Mouse (Mus musculus): ENCODE results near the gene Tspan10. TPM values are rescaled to one million over a fixed set of nuclear protein-coding genes. Genes with fewer than 3 reads are reported as not detected.

Gene Tspan10
- polyA plus RNA-seq, 3 experiments from 2014 or later: 0.28 TPM; not detected in 2

GRCm38 (mm10) chr11:120492878-120493203 lies 50.4 kb downstream of the Tspan10 start:
- no peak for ATAC-seq

DNA sequence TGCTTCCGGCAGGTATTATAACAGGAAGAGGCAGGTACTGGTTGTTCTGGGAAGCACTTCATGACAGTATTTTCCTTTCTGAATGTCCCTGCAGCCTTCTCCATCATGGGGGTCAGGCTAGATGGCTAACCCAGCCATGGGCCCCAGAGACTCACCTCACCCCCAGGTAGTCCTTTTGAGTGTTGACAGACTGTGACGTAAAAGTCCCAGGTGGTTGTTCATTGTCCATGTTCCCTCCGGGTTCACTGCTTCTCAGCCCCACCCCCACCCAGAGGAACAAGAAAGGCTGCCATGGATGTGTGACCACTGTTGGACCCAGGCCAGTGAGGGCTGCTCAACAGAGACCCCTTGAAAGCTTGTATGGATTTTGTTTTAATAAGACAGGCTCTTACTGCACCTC lies 50.9 kb downstream of the Tspan10 start:
- ATAC-seq: no peak

DNA sequence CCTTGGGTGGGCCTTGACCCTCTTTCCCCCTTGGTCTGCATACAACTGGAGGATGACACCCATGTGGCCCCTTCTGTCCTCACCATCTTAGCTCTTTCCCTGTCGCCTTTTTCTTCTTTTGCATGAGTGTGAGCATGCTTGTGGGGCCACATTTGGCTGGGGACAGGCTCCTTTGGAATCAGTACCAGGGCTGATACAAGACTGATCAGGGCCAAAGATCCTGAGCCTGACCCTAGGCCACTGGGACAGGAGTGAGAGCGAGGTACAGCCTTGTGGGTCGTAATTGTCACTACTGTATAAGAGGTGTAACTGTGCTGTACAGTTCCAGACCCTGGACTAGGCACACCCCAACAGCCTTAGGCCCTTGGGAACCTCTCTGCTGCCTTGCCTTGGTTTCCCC lies 51.5 kb downstream of the Tspan10 start:
- ATAC-seq: no peak

Other genes with a start within 250 kb of the Tspan10 start
- not detected for gene Bahcc1, start 209.7 kb upstream of the Tspan10 start, polyA plus RNA-seq (2017; shearing (Covaris generic))
- 1,000 to 10,000 TPM; 2,239 to 4,634 (median 2,897) TPM for gene Actg1, start 94.1 kb upstream of the Tspan10 start, polyA plus RNA-seq (2017; shearing (Covaris generic))
- under 1 TPM in 1 of 3 experiments, not detected in 2; 0.98 TPM for gene Fscn2, start 81.1 kb upstream of the Tspan10 start, polyA plus RNA-seq (2017; shearing (Covaris generic))
- gene Faap100, start 63.9 kb upstream of the Tspan10 start, polyA plus RNA-seq (2017; shearing (Covaris generic)): 10 to 100 TPM; 15.9 to 23.1 (median 17.9) TPM
- gene Nploc4, start 4.9 kb upstream of the Tspan10 start, polyA plus RNA-seq (2017; shearing (Covaris generic)): 10 to 100 TPM in 2 of 3 experiments, 1 to 10 TPM in 1; 8.6 to 12.4 (median 11.0) TPM
- gene Pde6g, start 10.9 kb downstream of the Tspan10 start, polyA plus RNA-seq (2017; shearing (Covaris generic)): under 1 TPM in 2 of 3 experiments, not detected in 1; 0.15 to 0.56 TPM
- gene Oxld1, start 15.4 kb downstream of the Tspan10 start, polyA plus RNA-seq (2017; shearing (Covaris generic)): 1 to 10 TPM; 4.8 to 6.8 (median 5.1) TPM
- gene Ccdc137, start 15.5 kb downstream of the Tspan10 start, polyA plus RNA-seq (2017; shearing (Covaris generic)): 10 to 100 TPM; 17.8 to 26.0 (median 17.9) TPM
- 10 to 100 TPM; 28.8 to 39.7 (median 33.1) TPM for gene Arl16, start 25.0 kb downstream of the Tspan10 start, polyA plus RNA-seq (2017; shearing (Covaris generic))
- 10 to 100 TPM; 54.6 to 78.9 (median 73.0) TPM for gene Mrpl12, start 42.0 kb downstream of the Tspan10 start, polyA plus RNA-seq (2017; shearing (Covaris generic))
- gene Slc25a10, start 49.2 kb downstream of the Tspan10 start, polyA plus RNA-seq (2017; shearing (Covaris generic)): 10 to 100 TPM; 12.4 to 14.3 (median 12.7) TPM
- gene Gcgr, start 88.1 kb downstream of the Tspan10 start, polyA plus RNA-seq (2017; shearing (Covaris generic)): not detected
- gene Mcrip1, start 107.1 kb downstream of the Tspan10 start, polyA plus RNA-seq (2017; shearing (Covaris generic)): 100 to 1,000 TPM in 2 of 3 experiments, 10 to 100 TPM in 1; 93.4 to 136 (median 107) TPM
- gene Ppp1r27, start 108.5 kb downstream of the Tspan10 start, polyA plus RNA-seq (2017; shearing (Covaris generic)): not detected
- 100 to 1,000 TPM; 135 to 164 (median 149) TPM for gene P4hb, start 130.6 kb downstream of the Tspan10 start, polyA plus RNA-seq (2017; shearing (Covaris generic))
- gene Arhgdia, start 139.0 kb downstream of the Tspan10 start, polyA plus RNA-seq (2017; shearing (Covaris generic)): 100 to 1,000 TPM; 624 to 862 (median 685) TPM
- 10 to 100 TPM; 15.8 to 76.9 (median 47.7) TPM for gene Alyref, start 155.7 kb downstream of the Tspan10 start, polyA plus RNA-seq (2017; shearing (Covaris generic))
- gene Anapc11, start 155.8 kb downstream of the Tspan10 start, polyA plus RNA-seq (2017; shearing (Covaris generic)): 100 to 1,000 TPM; 110 to 147 (median 129) TPM
- gene Npb, start 165.8 kb downstream of the Tspan10 start, polyA plus RNA-seq (2017; shearing (Covaris generic)): 1 to 10 TPM in 1 of 3 experiments, under 1 TPM in 1, not detected in 1; 0.67 to 1.4 TPM
- 100 to 1,000 TPM in 2 of 3 experiments, 10 to 100 TPM in 1; 66.1 to 124 (median 113) TPM for gene Pcyt2, start 175.3 kb downstream of the Tspan10 start, polyA plus RNA-seq (2017; shearing (Covaris generic))
- gene Sirt7, start 182.6 kb downstream of the Tspan10 start, polyA plus RNA-seq (2017; shearing (Covaris generic)): 10 to 100 TPM; 55.1 to 61.4 (median 60.4) TPM
- gene Mafg, start 191.0 kb downstream of the Tspan10 start, polyA plus RNA-seq (2017; shearing (Covaris generic)): 10 to 100 TPM; 15.3 to 15.8 (median 15.5) TPM
- gene Pycr1, start 201.1 kb downstream of the Tspan10 start, polyA plus RNA-seq (2017; shearing (Covaris generic)): 1 to 10 TPM in 1 of 3 experiments, under 1 TPM in 1, not detected in 1; 0.86 to 1.7 TPM
- not detected for gene Myadml2, start 205.5 kb downstream of the Tspan10 start, polyA plus RNA-seq (2017; shearing (Covaris generic))
- gene Notum, start 218.5 kb downstream of the Tspan10 start, polyA plus RNA-seq (2017; shearing (Covaris generic)): not detected
- 100 to 1,000 TPM in 1 of 3 experiments, 10 to 100 TPM in 2; 79.4 to 107 (median 86.2) TPM for gene Aspscr1, start 230.3 kb downstream of the Tspan10 start, polyA plus RNA-seq (2017; shearing (Covaris generic))

All from inflammation-experienced regulatory T-cells, adult 6 months (primary cell).